Mouse (Mus musculus) embryonic fibroblast, embryonic 13.5 days (primary cell): ENCODE data around the gene St3gal5.

Experiments used
- CTCF ChIP-seq: IDR thresholded peaks from 2 replicates; pipeline ENCODE4 v1.5.1; 2011; ENCODE audit warnings: mild to moderate bottlenecking, control low read depth, low read length, moderate library complexity, borderline replicate concordance; ENCODE audit not compliant: insufficient read depth
- POLR2A ChIP-seq: IDR thresholded peaks from 2 replicates; pipeline ENCODE4 v1.6.1; 2011; ENCODE audit warnings: low read depth, mild to moderate bottlenecking, control low read depth, low read length, moderate library complexity

GRCm38 (mm10) chr6:72117322-72117968 is 20.1 kb downstream of the St3gal5 start:
- TF ChIP-seq CTCF (no peak), POLR2A (no peak)
